Mouse (Mus musculus) heart, embryonic 16.5 days (tissue): ENCODE results near the gene Dpm2. TPM values are rescaled to one million over a fixed set of nuclear protein-coding genes. Genes with fewer than 3 reads are reported as not detected.

Experiments
- ATAC-seq: fragments of 200-750 bp; cut with Nextera tagmentation; replicated peaks from 2 replicates; pipeline ENCODE4 v1.8.0; 2017; ENCODE audit warnings: moderate number of reproducible peaks; ENCODE audit not compliant: insufficient read depth, low FRiP score; ENCODE audit errors: extremely low read depth
- H3K27ac ChIP-seq: fragments of 300-500 bp; sonication (generic); 2 replicates; pipeline ENCODE4 v1.5.1; 2014; ENCODE audit warnings: mild to moderate bottlenecking, low read length, control low read depth, moderate library complexity
- H3K27me3 ChIP-seq: fragments of 300-500 bp; sonication (generic); 2 replicates; pipeline ENCODE4 v1.6.1; 2014; ENCODE audit warnings: low read length, mixed read lengths; ENCODE audit not compliant: control insufficient read depth, insufficient read depth
- H3K36me3 ChIP-seq: fragments of 300-500 bp; sonication (generic); 2 replicates; pipeline ENCODE4 v1.6.1; 2014; ENCODE audit not compliant: control insufficient read depth, insufficient read depth
- H3K4me1 ChIP-seq: fragments of 300-500 bp; sonication (generic); 2 replicates; pipeline ENCODE4 v1.6.1; 2014; ENCODE audit warnings: low read length, mixed read lengths; ENCODE audit not compliant: control insufficient read depth, insufficient read depth
- H3K4me2 ChIP-seq: fragments of 300-500 bp; sonication (generic); 2 replicates; pipeline ENCODE4 v1.6.1; 2014; ENCODE audit warnings: low read depth, mild to moderate bottlenecking, control low read depth, low read length
- H3K4me3 ChIP-seq: fragments of 300-500 bp; sonication (generic); 2 replicates; pipeline ENCODE4 v1.5.1; 2014; ENCODE audit warnings: mild to moderate bottlenecking, control low read depth, low read length
- H3K9ac ChIP-seq: fragments of 300-500 bp; sonication (generic); 2 replicates; pipeline ENCODE4 v1.6.1; 2014; ENCODE audit warnings: low read length, control low read depth
- H3K9me3 ChIP-seq: fragments of 300-500 bp; sonication (generic); replicated peaks from 2 replicates; pipeline ENCODE4 v1.6.1; 2016; ENCODE audit warnings: low read length; ENCODE audit not compliant: control insufficient read depth
- whole genome bisulfite sequencing: fragments of 180-500 bp; shearing (Covaris S2); extraction: QIAGEN DNeasy Blood & Tissue Kit; methylation state at CpG from one replicate; pipeline ENCODE4 v1.1.7; 2014; 5-methylcytosine and 5-hydroxymethylcytosine counted together
- polyA plus RNA-seq: library from polyadenylated mRNA; unstranded; fragments of >200 nt; fragmentation: Nextera tagmentation; extraction: Ambion mirVana; gene quantifications from 2 replicates; pipeline ENCODE4 v1.2.1, GENCODE M21; 2015

The Dpm2 gene
- polyA plus RNA-seq, 1 experiment from 2014 or later, result 73.0 TPM

DNA sequence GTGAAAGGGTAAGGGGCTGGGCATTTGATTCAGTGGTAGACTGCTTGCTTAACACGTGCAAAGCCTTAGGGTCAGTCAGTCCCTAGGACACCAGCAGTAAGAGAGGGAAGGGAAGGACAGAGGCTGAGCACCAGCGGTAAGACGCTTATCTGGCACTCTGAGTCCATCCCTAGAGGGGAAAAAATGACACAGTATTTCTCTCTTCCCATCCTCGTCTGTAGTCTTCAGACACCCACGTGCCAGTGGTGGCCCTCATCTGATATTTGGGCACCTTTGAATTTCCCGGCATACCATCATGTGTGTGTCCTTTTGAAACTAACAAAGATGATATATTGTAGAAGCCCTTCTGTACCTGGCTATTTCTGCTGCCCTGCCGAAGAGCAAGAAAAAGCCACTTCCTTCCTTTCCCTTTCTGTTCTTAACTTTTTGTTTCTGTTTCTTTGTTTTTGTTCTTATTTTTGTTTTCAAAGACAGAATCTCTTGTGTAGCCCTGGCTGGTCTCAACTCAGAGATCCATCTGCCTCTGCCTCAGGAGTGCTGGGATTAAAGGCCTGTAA, 17.0 kb upstream of the Dpm2 start:
- H3K9me3 ChIP-seq, result no peaks in the 10 kb centered on the region
- ATAC-seq, result no peak
- H3K4me1 ChIP-seq, result peaks cover 16% of the 10 kb centered on the region
- no peaks in the 10 kb centered on the region for H3K36me3 ChIP-seq
- 57% methylated on average over 7 of the region's 7 CpGs for WGBS
- H3K9ac ChIP-seq, result no peak overlapping the region
- H3K27me3 ChIP-seq, result no peaks in the 10 kb centered on the region
- no peak overlapping the region for H3K27ac ChIP-seq
- no peak overlapping the region for H3K4me2 ChIP-seq
- no peak overlapping the region for H3K4me3 ChIP-seq

DNA sequence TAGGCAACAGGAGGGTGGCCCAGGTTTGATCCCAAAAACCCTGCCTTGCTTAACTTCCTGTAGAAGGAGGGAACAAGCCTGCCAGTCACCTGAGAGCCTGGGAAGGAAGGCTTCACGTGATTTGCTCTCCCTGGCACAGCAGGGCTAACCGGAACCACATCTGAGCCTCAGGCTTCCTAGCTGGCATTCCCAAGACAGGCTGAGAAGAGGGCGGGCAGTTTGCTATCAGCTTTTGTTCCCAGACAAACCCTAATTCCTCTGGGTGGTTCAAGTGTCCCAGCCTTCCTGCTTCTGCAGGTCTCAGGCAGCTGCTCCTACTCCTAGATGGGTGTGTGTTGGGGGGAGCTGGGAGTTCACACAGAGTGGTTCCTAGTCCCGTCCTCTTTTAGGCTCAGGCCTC, 15.2 kb upstream of the Dpm2 start:
- WGBS, result 43% methylated on average over 4 of the region's 4 CpGs
- ATAC-seq, result no peak

DNA sequence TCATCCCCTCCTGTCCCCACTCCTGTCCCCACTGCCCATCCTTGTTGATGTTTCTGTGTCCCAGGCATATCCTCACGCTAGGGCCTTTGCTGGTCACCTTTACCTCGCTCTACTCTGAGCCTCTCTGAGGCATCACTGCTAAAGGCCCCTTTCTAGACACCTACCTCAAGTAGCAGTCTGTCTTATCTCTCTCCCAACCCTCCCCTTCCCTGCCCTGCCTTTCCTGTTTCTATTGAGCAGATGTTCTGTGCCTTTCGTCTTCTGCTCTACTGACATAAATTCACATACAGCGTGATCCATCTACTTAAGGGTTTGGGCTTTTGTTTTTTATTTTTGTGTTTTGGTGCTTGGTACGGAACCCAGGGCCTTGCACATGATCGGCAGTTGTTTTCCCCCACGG, 14.6 kb upstream of the Dpm2 start:
- 0 out of 2 replicates have a peak overlapping the region, but pooled peaks have one; percentile 21 for H3K27ac ChIP-seq
- no peaks in the 10 kb centered on the region for H3K27me3 ChIP-seq
- peaks cover 2% of the 10 kb centered on the region; the same call in 1 of the 2 replicates for H3K4me1 ChIP-seq
- ATAC-seq, result no peak
- H3K4me3 ChIP-seq, result no peak overlapping the region
- 70% methylated on average over 7 of the region's 7 CpGs for WGBS
- H3K36me3 ChIP-seq, result 0 out of 2 replicates have a peak, but pooled peaks cover 2% of the 10 kb centered on the region
- peak overlapping the region; percentile 3; the same call in 1 of the 2 replicates for H3K9ac ChIP-seq
- H3K4me2 ChIP-seq, result no peak overlapping the region
- H3K9me3 ChIP-seq, result no peaks in the 10 kb centered on the region

More for the DNA sequence above, 15.2 kb upstream of the Dpm2 start:
- no peaks in the 10 kb centered on the region for H3K36me3 ChIP-seq
- H3K9me3 ChIP-seq, result no peaks in the 10 kb centered on the region
- no peak overlapping the region for H3K4me3 ChIP-seq
- H3K4me2 ChIP-seq, result no peak overlapping the region
- H3K27me3 ChIP-seq, result no peaks in the 10 kb centered on the region
- H3K27ac ChIP-seq, result 0 out of 2 replicates have a peak overlapping the region, but pooled peaks have one; percentile 21
- H3K9ac ChIP-seq, result peak overlapping the region; percentile 3; the same call in 1 of the 2 replicates
- peaks cover 2% of the 10 kb centered on the region; the same call in 1 of the 2 replicates for H3K4me1 ChIP-seq

DNA sequence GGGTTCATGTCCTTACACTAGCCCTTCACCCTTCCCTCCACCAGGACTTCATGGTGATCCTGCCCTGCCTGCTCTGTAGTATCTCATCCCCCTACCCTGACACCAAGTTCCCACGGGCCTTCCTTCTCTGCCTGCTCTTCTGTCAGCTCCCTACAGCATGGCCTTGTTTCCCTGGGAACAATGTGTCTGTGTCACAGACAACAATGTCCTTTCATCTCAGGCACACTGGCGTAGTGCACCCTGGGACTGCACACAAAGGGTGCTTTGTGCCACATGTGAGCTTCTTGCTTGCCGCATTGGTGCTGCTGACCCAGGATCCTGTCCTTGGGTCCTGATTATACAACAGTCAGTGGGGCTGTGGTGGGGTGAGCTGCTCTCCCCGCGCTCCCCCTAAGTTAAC, 11.1 kb upstream of the Dpm2 start:
- 64% methylated on average over 5 of the region's 5 CpGs for WGBS
- Histone ChIP-seq H3K4me3 (no peak overlapping the region), H3K27ac (no peak overlapping the region), H3K27me3 (no peaks in the 10 kb centered on the region), H3K9me3 (no peaks in the 10 kb centered on the region), H3K4me2 (no peak overlapping the region), H3K36me3 (peaks cover 5% of the 10 kb centered on the region; the same call in 1 of the 2 replicates), H3K4me1 (peaks cover 2% of the 10 kb centered on the region; the same call in 1 of the 2 replicates), H3K9ac (no peak overlapping the region)
- ATAC-seq, result no peak

DNA sequence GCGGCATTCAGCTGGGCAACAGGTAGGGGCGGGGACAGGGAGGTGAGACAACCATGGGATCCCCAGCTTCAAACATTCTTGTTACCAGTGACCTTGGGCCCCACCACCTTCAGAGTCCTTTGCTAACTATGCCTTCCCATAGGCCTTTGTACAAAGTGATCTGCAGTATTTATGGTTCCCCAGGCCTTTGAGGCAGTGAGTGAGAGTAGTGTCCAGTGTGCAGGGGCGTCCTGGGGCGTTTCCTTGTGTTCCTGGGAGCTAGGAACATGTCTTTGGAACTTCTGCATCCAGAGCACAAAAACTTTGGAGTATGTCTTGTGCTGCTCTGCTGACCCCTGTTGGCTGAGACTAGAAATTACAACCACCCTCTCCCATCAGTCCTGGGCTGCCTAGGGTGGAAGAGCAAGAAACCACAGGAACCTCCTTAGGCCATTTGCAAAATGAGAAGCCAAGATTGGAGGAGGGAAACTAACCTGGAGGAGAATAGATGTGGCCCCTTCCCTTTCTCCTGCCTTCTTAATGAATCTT, 4.1 kb upstream of the Dpm2 start:
- WGBS, result 37% methylated on average over 4 of the region's 4 CpGs

DNA sequence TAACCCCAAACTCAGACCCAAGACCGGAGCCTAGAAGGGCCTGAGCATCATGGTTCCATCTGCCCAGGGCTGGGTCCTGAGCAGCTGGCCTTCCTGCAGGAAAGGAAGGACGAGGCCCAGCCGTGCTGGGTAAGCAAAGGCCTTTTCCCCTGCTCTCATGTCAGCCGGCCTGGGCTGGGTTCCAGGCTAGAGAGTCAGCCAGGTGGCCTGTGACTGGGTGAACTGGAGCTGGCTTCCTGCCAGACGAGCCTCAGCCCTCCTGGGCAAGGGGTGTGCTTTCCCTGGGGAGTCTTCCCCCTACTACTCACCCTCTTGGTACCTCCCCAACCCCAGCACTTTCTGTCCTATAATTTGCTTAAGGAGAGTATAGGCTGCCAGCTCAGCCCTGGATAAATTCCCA, 2.5 kb upstream of the Dpm2 start:
- Histone ChIP-seq H3K27ac (no peak overlapping the region), H3K9ac (no peak overlapping the region), H3K4me2 (no peak overlapping the region), H3K27me3 (no peaks in the 10 kb centered on the region), H3K4me1 (peaks cover 20% of the 10 kb centered on the region), H3K4me3 (no peak overlapping the region), H3K36me3 (peaks cover 14% of the 10 kb centered on the region), H3K9me3 (no peaks in the 10 kb centered on the region)
- WGBS, result 45% methylated on average over 5 of the region's 5 CpGs
- no peak for ATAC-seq

More for the DNA sequence above, 4.1 kb upstream of the Dpm2 start:
- Histone ChIP-seq H3K9ac (peak overlapping the region; percentile 44), H3K4me3 (no peak overlapping the region), H3K36me3 (peaks cover 9% of the 10 kb centered on the region), H3K27ac (peak overlapping the region; percentile 33; the same call in 1 of the 2 replicates), H3K27me3 (no peaks in the 10 kb centered on the region), H3K4me2 (no peak overlapping the region), H3K4me1 (peaks cover 15% of the 10 kb centered on the region), H3K9me3 (no peaks in the 10 kb centered on the region)
- no peak for ATAC-seq

DNA sequence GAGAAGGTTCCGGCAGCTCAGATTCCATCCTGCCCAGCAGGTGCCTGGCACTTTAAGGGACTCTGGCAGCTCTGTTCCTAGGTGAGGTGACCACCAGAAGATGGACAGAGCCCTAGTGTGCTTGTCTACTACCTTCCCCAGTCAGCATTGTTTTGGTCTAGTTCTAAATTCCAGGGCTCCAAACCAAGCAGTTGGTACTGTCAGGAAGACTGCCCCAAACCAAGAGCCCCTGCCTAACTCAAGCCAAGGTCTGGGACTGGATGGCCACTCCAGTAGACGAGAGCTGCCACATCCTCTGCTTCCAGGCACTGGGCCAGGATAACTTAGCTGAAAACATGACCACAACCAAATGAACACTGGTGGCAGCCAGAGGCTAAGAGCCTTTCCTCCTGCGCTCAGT, 1.7 kb upstream of the Dpm2 start:
- ATAC-seq, result no peak
- H3K27me3 ChIP-seq, result no peaks in the 10 kb centered on the region
- H3K4me1 ChIP-seq, result peaks cover 20% of the 10 kb centered on the region
- no peak overlapping the region for H3K4me3 ChIP-seq
- H3K27ac ChIP-seq, result no peak overlapping the region
- no peaks in the 10 kb centered on the region for H3K9me3 ChIP-seq
- 79% methylated on average over 3 of the region's 3 CpGs for WGBS
- no peak overlapping the region for H3K9ac ChIP-seq
- no peak overlapping the region for H3K4me2 ChIP-seq
- peaks cover 13% of the 10 kb centered on the region for H3K36me3 ChIP-seq

DNA sequence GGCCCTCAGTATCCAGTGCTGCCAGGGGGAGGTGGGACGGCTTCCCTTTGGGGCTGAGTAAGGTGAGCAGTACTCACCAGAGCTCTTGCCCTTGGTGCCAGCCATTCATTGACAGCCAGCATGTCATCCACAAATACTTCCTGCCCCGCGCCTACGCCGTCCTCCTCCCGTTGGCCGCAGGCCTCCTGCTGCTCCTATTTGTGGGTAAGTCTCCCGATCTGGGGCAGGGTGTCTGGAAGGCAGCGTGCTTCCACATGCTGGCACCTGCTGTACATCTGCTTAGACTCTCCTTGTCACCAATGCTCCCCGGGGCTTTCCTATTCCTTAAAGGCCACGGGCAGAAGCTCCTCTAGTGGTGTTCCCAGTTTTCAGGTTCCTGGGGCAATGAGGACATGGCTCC, 1.5 kb downstream of the Dpm2 start:
- Histone ChIP-seq H3K4me1 (peaks cover 24% of the 10 kb centered on the region), H3K4me3 (no peak overlapping the region), H3K9me3 (no peaks in the 10 kb centered on the region), H3K27me3 (peaks cover 10% of the 10 kb centered on the region), H3K4me2 (no peak overlapping the region), H3K27ac (no peak overlapping the region), H3K36me3 (peaks cover 11% of the 10 kb centered on the region), H3K9ac (no peak overlapping the region)
- 90% methylated on average over 11 of the region's 11 CpGs for WGBS
- no peak for ATAC-seq

DNA sequence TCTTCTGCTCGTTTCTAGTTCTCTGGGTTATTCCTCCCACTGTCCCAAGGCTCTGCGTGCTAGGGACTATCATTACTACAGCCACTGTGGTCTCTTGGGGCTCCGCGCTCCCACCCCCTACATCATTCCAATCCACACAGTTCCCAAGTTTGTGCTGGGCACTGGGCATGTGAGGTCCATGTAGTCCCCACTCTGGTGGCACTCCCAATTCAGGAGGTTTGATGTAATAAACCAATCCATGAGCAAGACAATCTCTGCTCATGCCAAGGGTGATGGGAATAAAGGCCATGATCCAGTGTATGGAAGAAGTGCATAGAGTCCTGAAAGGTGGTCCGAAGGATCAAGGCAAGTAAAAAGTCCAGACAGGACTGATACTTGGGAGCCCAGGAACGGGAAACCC, 3.8 kb downstream of the Dpm2 start, which contains the start of gene Pip5kl1:
Gene Pip5kl1, plus strand, starts transcription at position 301 of the 400 bp plus-strand sequence.
- Histone ChIP-seq H3K4me1 (peaks cover 19% of the 10 kb centered on the region), H3K36me3 (peaks cover 7% of the 10 kb centered on the region; the same call in 1 of the 2 replicates), H3K4me3 (peak within 1 kb of the TSS; percentile 37), H3K27me3 (peaks cover 23% of the 10 kb centered on the region), H3K9ac (peak within 1 kb of the TSS; percentile 37; the same call in 1 of the 2 replicates), H3K27ac (no peak within 1 kb of the TSS), H3K4me2 (peak within 1 kb of the TSS; percentile 62), H3K9me3 (no peaks in the 10 kb centered on the region)
- whole genome bisulfite sequencing, result 71% methylated on average over 6 of the region's 6 CpGs
- ATAC-seq, result no peak
